Comparison of ENCODE assay signal across 9 mouse cellular contexts in genomic region chr6:108458182-108458571, GRCm38 (mm10).
DNase-seq lines count a peak whose midpoint lies in the region; ATAC-seq and TF ChIP-seq lines count a peak whose summit lies in the region.
"Had no signal": no experiment of that assay in that cellular context is flagged by ENCODE, and none has a peak within 500 bp of the region (broad histone marks: within the 10 kb centered on the region; RNA-seq: fewer than 3 reads in every experiment).

No protein-coding gene starts in this region.

- H3K9ac ChIP-seq in lung, embryonic 15.5 days: no peak overlapping the region
- H3K9ac ChIP-seq in kidney, postnatal 0 days (ENCODE audit: low read depth, low read length): no peak overlapping the region
- H3K9ac ChIP-seq in stomach, embryonic 15.5 days: no peak overlapping the region
- no peak overlapping the region for H3K9ac ChIP-seq in hindbrain, embryonic 12.5 days

- ATAC-seq in lung, embryonic 15.5 days (ENCODE audit: borderline replicate concordance, extremely low read depth, low FRiP score, low TSS enrichment): no peak
- ATAC-seq in granulocyte monocyte progenitor cell, adult 5-6 weeks (replicated peaks; ENCODE audit: poor library complexity, severe bottlenecking): peak; percentile 73
- ATAC-seq in kidney, postnatal 0 days (replicated peaks; ENCODE audit: low FRiP score, low read depth): peak; percentile 81
- ATAC-seq in stomach, embryonic 15.5 days (ENCODE audit: insufficient read depth, low FRiP score, low read depth): no peak
- ATAC-seq in hindbrain, embryonic 12.5 days (ENCODE audit: low FRiP score): no peak

- 43% methylated on average over 2 of the region's 2 CpGs for WGBS in lung, embryonic 15.5 days
- WGBS in kidney, postnatal 0 days: 19% methylated on average over 2 of the region's 2 CpGs
- 49% methylated on average over 2 of the region's 2 CpGs for WGBS in stomach, embryonic 15.5 days
- WGBS in hindbrain, embryonic 12.5 days: 33% methylated on average over 2 of the region's 2 CpGs

- H3K4me3 ChIP-seq in lung, embryonic 15.5 days: no peak overlapping the region
- H3K4me3 ChIP-seq in kidney, postnatal 0 days (replicated peaks; ENCODE audit: low read depth, low read length): no peak overlapping the region
- no peak overlapping the region for H3K4me3 ChIP-seq in stomach, embryonic 15.5 days (replicated peaks)
- no peak overlapping the region for H3K4me3 ChIP-seq in hindbrain, embryonic 12.5 days
- H3K4me3 ChIP-seq: erythroblast, embryonic 14.5 days had no signal

- H3K36me3 ChIP-seq in lung, embryonic 15.5 days: no peaks in the 10 kb centered on the region
- H3K36me3 ChIP-seq in kidney, postnatal 0 days (ENCODE audit: insufficient read depth, low read length): no peaks in the 10 kb centered on the region
- H3K36me3 ChIP-seq in stomach, embryonic 15.5 days: no peaks in the 10 kb centered on the region
- H3K36me3 ChIP-seq in hindbrain, embryonic 12.5 days: no peaks in the 10 kb centered on the region

- H3K27ac ChIP-seq in lung, embryonic 15.5 days: peak overlapping the region; percentile 90
- H3K27ac ChIP-seq in kidney, postnatal 0 days: peak overlapping the region; percentile 95
- H3K27ac ChIP-seq in stomach, embryonic 15.5 days: peak overlapping the region; percentile 55
- H3K27ac ChIP-seq in hindbrain, embryonic 12.5 days: no peak overlapping the region

- no peaks in the 10 kb centered on the region for H3K9me3 ChIP-seq in lung, embryonic 15.5 days
- H3K9me3 ChIP-seq in kidney, postnatal 0 days (replicated peaks; ENCODE audit: low read length): no peaks in the 10 kb centered on the region
- no peaks in the 10 kb centered on the region for H3K9me3 ChIP-seq in stomach, embryonic 15.5 days
- H3K9me3 ChIP-seq in hindbrain, embryonic 12.5 days (replicated peaks): no peaks in the 10 kb centered on the region

- DNase-seq in lung, adult 18-20 months: no peak
- peak; percentile 82 for DNase-seq in kidney, postnatal 0 days (ENCODE audit: low spot score)
- DNase-seq in left cerebral cortex, adult 18-20 months (ENCODE audit: low spot score in 2 of 2): no peak
- DNase-seq in testis, postnatal 14 days (ENCODE audit: low spot score): no peak

- H3K27me3 ChIP-seq in lung, embryonic 15.5 days: no peaks in the 10 kb centered on the region
- no peaks in the 10 kb centered on the region for H3K27me3 ChIP-seq in kidney, postnatal 0 days (ENCODE audit: insufficient read depth, low read length)
- no peaks in the 10 kb centered on the region for H3K27me3 ChIP-seq in stomach, embryonic 15.5 days (replicated peaks)
- peaks cover 5% of the 10 kb centered on the region; the same call in 1 of the 2 replicates for H3K27me3 ChIP-seq in hindbrain, embryonic 12.5 days

- no peak overlapping the region; the same call in 1 of the 2 replicates for H3K4me2 ChIP-seq in lung, embryonic 15.5 days
- peak overlapping the region; percentile 17; the same call in 1 of the 2 replicates for H3K4me2 ChIP-seq in kidney, postnatal 0 days (ENCODE audit: low read length)
- no peak overlapping the region for H3K4me2 ChIP-seq in stomach, embryonic 15.5 days
- H3K4me2 ChIP-seq in hindbrain, embryonic 12.5 days (replicated peaks): no peak overlapping the region

- no peak for TF ChIP-seq CTCF in kidney, postnatal 0 days (IDR thresholded peaks at IDR 0.05; ENCODE audit: low read depth)

- peaks cover 36% of the 10 kb centered on the region for H3K4me1 ChIP-seq in lung, embryonic 15.5 days
- peaks cover 41% of the 10 kb centered on the region for H3K4me1 ChIP-seq in kidney, postnatal 0 days (replicated peaks; ENCODE audit: insufficient read depth, low read length)
- H3K4me1 ChIP-seq in stomach, embryonic 15.5 days: peaks cover 34% of the 10 kb centered on the region
- H3K4me1 ChIP-seq in hindbrain, embryonic 12.5 days: peaks cover 24% of the 10 kb centered on the region

Comparison
In these comparisons a context has a peak if more than half of its experiments do, and no peak if none do; other contexts are left out.
1. ATAC-seq: peak in granulocyte monocyte progenitor cell, adult 5-6 weeks (single experiment) and kidney, postnatal 0 days (single experiment); none in lung, embryonic 15.5 days (single experiment), stomach, embryonic 15.5 days (single experiment) and hindbrain, embryonic 12.5 days (single experiment).